Mouse (Mus musculus) cerebellum, adult 9-11 months (tissue): ENCODE data around the gene CK137956.

Experiments
- DNase-seq: peaks from one replicate; pipeline ENCODE4 v3.0.0; 2022

Gene CK137956

DNA sequence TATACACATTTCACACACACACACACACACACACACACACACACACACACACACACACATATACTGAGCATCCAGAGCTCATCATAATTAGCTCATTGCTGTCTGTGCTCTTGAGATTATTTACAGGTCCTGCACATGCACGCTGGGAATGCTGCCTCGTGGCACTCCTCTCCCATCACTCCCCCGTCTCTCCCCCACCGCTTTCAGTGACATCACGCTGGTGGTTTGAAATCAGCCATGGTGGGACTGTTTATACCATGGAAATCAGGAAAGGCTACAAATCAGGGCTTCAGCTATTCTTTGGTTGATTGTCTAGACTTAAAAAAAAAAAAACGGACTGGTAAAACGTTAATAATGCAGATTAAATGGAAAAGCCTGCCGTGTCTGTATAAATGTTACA is 63.6 kb downstream of the CK137956 start:
- DNase-seq = no peak

GRCm38 (mm10) chr4:127903954-127904353 is 66.8 kb downstream of the CK137956 start:
- DNase-seq = no peak

DNA sequence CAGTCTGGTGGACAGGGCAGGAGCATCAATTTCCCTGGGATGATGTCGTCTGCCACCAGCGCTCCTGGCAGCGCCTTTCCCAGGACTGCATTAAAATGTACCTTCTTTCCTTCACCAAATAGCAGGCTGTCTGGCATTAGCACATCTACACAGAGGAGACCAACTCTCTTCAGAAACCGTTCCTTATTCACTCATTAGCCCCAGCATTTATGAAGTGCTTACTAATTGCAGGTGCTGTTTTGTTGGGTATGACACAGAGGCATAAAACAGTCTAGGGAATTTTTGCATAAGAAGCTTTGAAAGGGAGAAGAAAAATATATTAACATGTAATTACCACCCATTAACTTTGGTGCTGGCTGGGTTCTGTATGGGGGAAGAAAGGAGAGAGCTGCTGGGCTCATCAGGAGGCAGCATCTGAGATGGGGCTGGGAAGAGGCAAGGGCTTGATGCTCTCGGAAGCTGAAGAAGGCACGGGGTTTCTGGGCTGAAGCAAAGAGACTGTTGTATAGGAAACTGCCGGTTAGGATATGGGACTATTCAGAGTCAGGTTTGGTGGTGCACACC is 69.8 kb downstream of the CK137956 start:
- no peak for DNase-seq

- DNase-seq = no peak
These were observed 81.7 kb downstream of the CK137956 start for GRCm38 (mm10) chr4:127889071-127889470.

DNA sequence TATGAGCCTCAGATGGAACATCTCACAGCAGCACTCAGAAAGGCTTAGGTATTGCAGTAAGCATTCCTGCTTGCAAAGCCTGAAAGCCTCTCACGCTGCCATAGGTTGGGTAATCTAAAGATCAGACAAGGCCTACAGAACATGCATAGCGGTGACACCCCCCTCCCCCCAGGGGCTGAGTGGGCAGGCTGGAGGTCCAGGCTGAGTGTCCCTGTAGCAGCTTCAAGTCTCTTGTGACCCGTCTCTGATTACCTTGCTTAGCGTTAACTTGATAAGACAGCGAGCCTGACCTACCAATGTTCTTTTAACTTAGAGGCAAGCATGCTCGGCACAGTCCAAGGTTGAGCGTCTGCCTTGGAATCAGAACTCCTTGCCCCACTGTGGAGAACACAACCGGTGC is 91.8 kb downstream of the CK137956 start:
- DNase-seq = no peak
